Mouse (Mus musculus) cerebellum, adult 2 months (tissue): ENCODE results near the gene Unc119.

Experiments used
- CTCF ChIP-seq: fragments of 200-500 bp; IDR thresholded peaks from 2 replicates; pipeline ENCODE4 v1.5.1; 2011; ENCODE audit warnings: low read depth, mild to moderate bottlenecking, control low read depth, low read length, moderate library complexity, borderline replicate concordance; ENCODE audit not compliant: insufficient read depth
- POLR2A ChIP-seq: fragments of 200-500 bp; IDR thresholded peaks from 2 replicates; pipeline ENCODE4 v1.6.1; 2011; ENCODE audit warnings: low read length, control low read depth, borderline replicate concordance; ENCODE audit not compliant: insufficient read depth

GRCm38 (mm10) chr11:78380996-78381395 lies 37.7 kb downstream of the Unc119 start:
- TF ChIP-seq POLR2A (no peak), CTCF (no peak)
